Mouse (Mus musculus) frontal cortex, postnatal 36 days (tissue): ENCODE measurements at regions not wholly inside any gene's neighbourhood (a gene's known extent, or its start where the extent isn't known, plus 50 kb on each side); places are given as distances from the start of the nearest gene placed in this dataset.

Source experiments
- DNase-seq, 2 experiments: peaks; one replicate each; pipeline ENCODE4 v3.0.0; 2022; ENCODE audit warnings: low spot score in 2 of 2

DNA sequence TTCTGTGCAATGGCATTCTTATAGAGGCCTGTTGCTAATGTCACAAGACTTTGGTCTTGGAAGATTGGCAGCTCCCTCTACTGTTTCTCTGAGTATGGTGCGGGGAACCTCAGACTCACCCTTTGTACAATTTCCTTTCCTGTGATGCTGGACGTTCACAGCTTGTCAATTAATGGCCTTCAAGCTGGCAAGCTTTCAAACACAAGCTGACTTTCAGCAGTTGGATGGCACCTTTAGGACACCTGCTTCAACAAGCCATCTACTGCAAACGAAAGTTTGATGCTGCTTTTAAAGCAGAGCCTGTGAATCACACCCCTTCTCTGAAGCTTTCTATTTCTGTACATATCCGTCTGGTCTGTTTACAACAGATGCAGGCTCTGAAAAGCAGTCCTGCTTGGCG is 841.0 kb upstream of the Ptprd start:
- DNase-seq: peak; percentile 23 to 76
